Mouse (Mus musculus) myocyte (in vitro differentiated cells): ENCODE measurements around the gene Ocm.

Experiments
- CEBPB ChIP-seq: IDR thresholded peaks from 2 replicates; pipeline ENCODE4 v1.6.1; 2011; ENCODE audit warnings: mild to moderate bottlenecking, moderate library complexity; ENCODE audit not compliant: poor library complexity, insufficient read depth, severe bottlenecking
- E2F4 ChIP-seq: IDR thresholded peaks from one replicate; pipeline ENCODE4 v1.6.1; 2011; ENCODE audit warnings: mild to moderate bottlenecking, control low read depth, moderate library complexity; ENCODE audit not compliant: insufficient read depth
- MAX ChIP-seq: IDR thresholded peaks from one replicate; pipeline ENCODE4 v1.6.1; 2011; ENCODE audit warnings: low read depth, mild to moderate bottlenecking, control low read depth
- MYOD1 ChIP-seq, 3 experiments: IDR thresholded peaks; one replicate each; pipeline ENCODE4 v1.6.1; 2011; ENCODE audit warnings: control low read depth in 2 of 3, low read depth in 2 of 3, mild to moderate bottlenecking in 2 of 3, moderate library complexity in 1 of 3; ENCODE audit not compliant: insufficient read length in 2 of 3, control insufficient read depth in 1 of 3
- POLR2A ChIP-seq: IDR thresholded peaks from one replicate; pipeline ENCODE4 v1.6.1; 2011; ENCODE audit warnings: low read depth, mild to moderate bottlenecking, control low read depth, moderate library complexity; ENCODE audit not compliant: insufficient read length
- POLR2AphosphoS2 ChIP-seq: IDR thresholded peaks from one replicate; pipeline ENCODE4 v1.6.1; 2011; ENCODE audit warnings: low read depth, control low read depth; ENCODE audit not compliant: insufficient read length
- REST ChIP-seq: IDR thresholded peaks from one replicate; pipeline ENCODE4 v1.6.1; 2011; ENCODE audit warnings: mild to moderate bottlenecking, control low read depth, moderate library complexity; ENCODE audit not compliant: insufficient read depth, insufficient read length
- SRF ChIP-seq: IDR thresholded peaks from one replicate; pipeline ENCODE4 v1.6.1; 2011; ENCODE audit warnings: low read depth; ENCODE audit not compliant: control insufficient read depth, insufficient read length
- TCF12 ChIP-seq: IDR thresholded peaks from one replicate; pipeline ENCODE4 v1.6.1; 2011; ENCODE audit warnings: mild to moderate bottlenecking, control low read depth; ENCODE audit not compliant: poor library complexity, insufficient read depth, severe bottlenecking
- TCF3 ChIP-seq: IDR thresholded peaks from one replicate; pipeline ENCODE4 v1.6.1; 2011; ENCODE audit warnings: low read depth, control low read depth; ENCODE audit not compliant: insufficient read length
- USF1 ChIP-seq: IDR thresholded peaks from one replicate; pipeline ENCODE4 v1.6.1; 2011; ENCODE audit warnings: low read depth, mild to moderate bottlenecking, control low read depth, moderate library complexity

DNA sequence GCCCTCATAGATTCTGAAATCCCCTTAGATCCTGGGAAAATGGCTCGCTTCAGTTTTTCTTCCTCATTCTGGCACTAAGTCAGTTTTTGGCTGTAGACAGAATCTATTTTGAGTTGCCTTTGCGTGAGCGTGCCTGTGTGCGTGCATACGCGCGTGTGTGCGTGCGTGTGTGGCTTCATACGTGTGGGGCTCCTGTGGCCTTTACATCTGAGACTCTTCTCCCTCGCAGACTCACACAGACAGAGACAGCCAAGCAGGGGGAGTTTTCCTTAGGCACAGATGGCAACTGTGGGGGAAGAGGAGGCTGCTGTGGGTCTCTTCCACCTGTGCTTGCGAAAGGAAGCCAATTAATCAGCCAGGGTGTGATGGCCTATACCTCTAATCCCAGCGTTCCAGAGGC lies 20.9 kb upstream of the Ocm start:
- TF ChIP-seq E2F4 (no peak), POLR2A (no peak), MAX (no peak), CEBPB (no peak), MYOD1 (IDR thresholded peaks at IDR 0.05; ENCODE audit: control insufficient read depth in 1 of 3, insufficient read length in 2 of 3, low read depth in 2 of 3) (no peak), POLR2AphosphoS2 (no peak), SRF (no peak), TCF3 (no peak), USF1 (no peak), TCF12 (no peak), REST (no peak)
